Mouse (Mus musculus): Measurements from ENCODE around the gene Gabrb2.

DNA sequence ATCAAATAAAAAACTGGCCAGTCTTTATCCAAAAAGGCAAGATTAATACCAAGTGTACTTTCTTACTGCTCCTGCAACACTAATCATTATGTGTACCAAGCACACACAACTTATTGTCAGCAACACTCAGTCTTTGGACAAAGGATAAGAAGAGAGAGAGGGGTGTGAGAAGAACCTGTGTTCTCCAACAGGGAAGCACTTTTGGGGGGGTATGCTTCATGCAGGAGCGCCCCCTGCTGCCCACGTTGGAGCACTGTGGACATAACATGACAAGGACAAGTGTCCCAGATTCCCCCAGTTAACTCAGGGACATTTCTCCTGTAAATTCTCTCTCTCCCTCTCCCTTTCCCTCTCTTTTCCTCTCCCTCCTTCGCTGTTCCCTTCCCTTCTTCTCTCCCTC is 3.7 kb downstream of the Gabrb2 start:
- TF ChIP-seq CTCF (IDR thresholded peaks at IDR 0.05; ENCODE audit: extremely low read depth, insufficient read depth, insufficient read length, insufficient replicate concordance), result no peak
- no peak for TF ChIP-seq POLR2A (IDR thresholded peaks at IDR 0.05; ENCODE audit: low read depth, low read length)
